Mouse (Mus musculus) liver, adult 2 months (tissue): ENCODE results near the gene Car1.

Experiments used
- CTCF ChIP-seq: fragments of 200-500 bp; IDR thresholded peaks from 2 replicates; pipeline ENCODE4 v1.5.1; 2011; ENCODE audit warnings: low read depth, low read length, control low read depth
- POLR2A ChIP-seq: fragments of 200-500 bp; IDR thresholded peaks from 2 replicates; pipeline ENCODE4 v1.6.1; 2011; ENCODE audit warnings: low read length, control low read depth; ENCODE audit not compliant: insufficient read depth; ENCODE audit errors: extremely low read depth

GRCm38 (mm10) chr3:14808211-14808610 is at the start of gene Car1:
- TF ChIP-seq CTCF (no peak), POLR2A (no peak)
